Mouse (Mus musculus) lung, postnatal 0 days (tissue): ENCODE measurements around the gene Oprl1. TPM values are rescaled to one million over a fixed set of nuclear protein-coding genes. Genes with fewer than 3 reads are reported as not detected.

Experiments
- ATAC-seq: fragments of 200-750 bp; cut with Nextera tagmentation; 2 replicates; pipeline ENCODE4 v1.8.0; 2017; ENCODE audit warnings: moderate library complexity
- DNase-seq: peaks from one replicate; pipeline ENCODE4 v3.0.0-alpha.2; 2016; ENCODE audit warnings: low spot score
- H3K27ac ChIP-seq: fragments of 300-500 bp; sonication (generic); 2 replicates; pipeline ENCODE4 v1.5.1; 2014; ENCODE audit warnings: antibody characterized with exemption, mild to moderate bottlenecking, low read length, mixed read lengths
- H3K27me3 ChIP-seq: fragments of 300-500 bp; sonication (generic); replicated peaks from 2 replicates; pipeline ENCODE4 v1.6.1; 2014; ENCODE audit warnings: low read length, mixed read lengths; ENCODE audit not compliant: insufficient read depth
- H3K36me3 ChIP-seq: fragments of 300-500 bp; sonication (generic); 2 replicates; pipeline ENCODE4 v1.6.1; 2014; ENCODE audit warnings: low read length, mixed read lengths; ENCODE audit not compliant: insufficient read depth
- H3K4me1 ChIP-seq: fragments of 300-500 bp; sonication (generic); 2 replicates; pipeline ENCODE4 v1.6.1; 2014; ENCODE audit warnings: antibody characterized with exemption, low read depth, low read length, mixed read lengths; ENCODE audit not compliant: insufficient read depth
- H3K4me2 ChIP-seq: fragments of 300-500 bp; sonication (generic); replicated peaks from 2 replicates; pipeline ENCODE4 v1.6.1; 2014; ENCODE audit warnings: low read depth, mild to moderate bottlenecking, low read length, moderate library complexity, mixed read lengths
- H3K4me3 ChIP-seq: fragments of 300-500 bp; sonication (generic); 2 replicates; pipeline ENCODE4 v1.5.1; 2014; ENCODE audit warnings: low read depth, low read length
- H3K9ac ChIP-seq: fragments of 300-500 bp; sonication (generic); replicated peaks from 2 replicates; pipeline ENCODE4 v1.6.1; 2014; ENCODE audit warnings: low read depth, mild to moderate bottlenecking
- H3K9me3 ChIP-seq: fragments of 300-500 bp; sonication (generic); 2 replicates; pipeline ENCODE4 v1.6.1; 2016; ENCODE audit warnings: low read length, mixed read lengths
- CTCF ChIP-seq: IDR thresholded peaks from 2 replicates; pipeline ENCODE4 v1.5.1; 2016; ENCODE audit warnings: antibody characterized with exemption, mild to moderate bottlenecking
- EP300 ChIP-seq: IDR thresholded peaks from 2 replicates; pipeline ENCODE4 v1.6.1; 2016; ENCODE audit warnings: antibody characterized with exemption, mild to moderate bottlenecking, control low read depth
- WGBS: fragments of 180-500 bp; shearing (Covaris S2); extraction: QIAGEN DNeasy Blood & Tissue Kit; methylation state at CpG from one replicate; pipeline ENCODE4 v1.1.7; 2014; 5-methylcytosine and 5-hydroxymethylcytosine counted together
- polyA plus RNA-seq: library from polyadenylated mRNA; unstranded; fragments of >200 nt; fragmentation: Nextera tagmentation; extraction: Ambion mirVana; gene quantifications from 2 replicates; pipeline ENCODE4 v1.2.1, GENCODE M21; 2015

Oprl1 gene
- polyA plus RNA-seq, 1 experiment from 2014 or later: 0.20 TPM

DNA sequence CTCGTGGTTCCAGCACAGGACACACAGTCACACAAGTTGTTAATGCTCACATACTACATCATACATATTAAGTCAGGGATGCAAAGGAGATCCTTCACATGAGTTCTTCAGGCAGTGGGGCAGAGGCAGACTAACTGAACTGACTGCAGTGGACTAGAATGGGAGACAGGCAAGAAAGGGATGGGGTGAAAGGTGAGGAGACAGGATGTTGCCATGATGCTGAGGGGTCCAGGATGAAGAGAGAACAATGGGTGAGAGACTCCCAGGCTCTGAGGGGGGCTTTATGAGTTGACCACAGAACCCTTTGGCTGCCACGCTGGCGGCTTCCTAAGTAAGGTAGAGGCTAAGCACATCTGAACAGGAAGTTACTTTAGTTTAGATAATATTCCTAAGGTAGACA, 20.2 kb upstream of the Oprl1 start:
- H3K4me3 ChIP-seq: no peak overlapping the region
- no peaks in the 10 kb centered on the region for H3K9me3 ChIP-seq
- H3K36me3 ChIP-seq: no peaks in the 10 kb centered on the region
- no peak overlapping the region for H3K9ac ChIP-seq
- 84% methylated on average over 3 of the region's 3 CpGs for WGBS
- no peak overlapping the region for H3K4me2 ChIP-seq
- DNase-seq: no peak
- H3K27ac ChIP-seq: no peak overlapping the region
- no peaks in the 10 kb centered on the region for H3K27me3 ChIP-seq
- no peak for ATAC-seq
- TF ChIP-seq CTCF (no peak), EP300 (no peak)
- H3K4me1 ChIP-seq: peaks cover 6% of the 10 kb centered on the region; the same call in 1 of the 2 replicates

DNA sequence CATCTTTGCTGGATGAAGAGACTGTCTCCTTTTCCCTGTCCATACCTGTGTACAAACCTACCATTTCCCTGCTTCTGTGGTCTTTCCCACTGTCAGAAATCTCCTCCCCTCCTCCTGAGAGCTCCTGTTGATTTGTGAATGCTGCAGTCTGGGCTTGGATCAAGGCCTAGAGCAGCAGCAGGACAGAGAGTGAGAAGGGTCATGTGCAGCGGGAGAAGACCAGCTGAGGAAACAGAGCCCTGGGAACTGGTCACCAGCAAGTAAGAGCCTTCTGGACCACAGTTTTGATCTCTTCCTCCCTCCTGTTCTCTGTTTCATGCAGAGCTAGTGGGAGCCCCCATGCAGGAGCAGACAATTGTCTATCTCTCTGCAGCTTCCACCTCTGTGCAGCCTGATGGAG, 19.0 kb upstream of the Oprl1 start:
- peaks cover 6% of the 10 kb centered on the region; the same call in 1 of the 2 replicates for H3K4me1 ChIP-seq
- H3K9ac ChIP-seq: no peak overlapping the region
- no peaks in the 10 kb centered on the region for H3K36me3 ChIP-seq
- TF ChIP-seq CTCF (no peak), EP300 (no peak)
- no peaks in the 10 kb centered on the region for H3K9me3 ChIP-seq
- H3K4me3 ChIP-seq: no peak overlapping the region
- 59% methylated on average over 1 of the region's 1 CpGs for WGBS
- ATAC-seq (no peak), DNase-seq (no peak)
- H3K27me3 ChIP-seq: no peaks in the 10 kb centered on the region
- H3K27ac ChIP-seq: no peak overlapping the region
- H3K4me2 ChIP-seq: no peak overlapping the region

DNA sequence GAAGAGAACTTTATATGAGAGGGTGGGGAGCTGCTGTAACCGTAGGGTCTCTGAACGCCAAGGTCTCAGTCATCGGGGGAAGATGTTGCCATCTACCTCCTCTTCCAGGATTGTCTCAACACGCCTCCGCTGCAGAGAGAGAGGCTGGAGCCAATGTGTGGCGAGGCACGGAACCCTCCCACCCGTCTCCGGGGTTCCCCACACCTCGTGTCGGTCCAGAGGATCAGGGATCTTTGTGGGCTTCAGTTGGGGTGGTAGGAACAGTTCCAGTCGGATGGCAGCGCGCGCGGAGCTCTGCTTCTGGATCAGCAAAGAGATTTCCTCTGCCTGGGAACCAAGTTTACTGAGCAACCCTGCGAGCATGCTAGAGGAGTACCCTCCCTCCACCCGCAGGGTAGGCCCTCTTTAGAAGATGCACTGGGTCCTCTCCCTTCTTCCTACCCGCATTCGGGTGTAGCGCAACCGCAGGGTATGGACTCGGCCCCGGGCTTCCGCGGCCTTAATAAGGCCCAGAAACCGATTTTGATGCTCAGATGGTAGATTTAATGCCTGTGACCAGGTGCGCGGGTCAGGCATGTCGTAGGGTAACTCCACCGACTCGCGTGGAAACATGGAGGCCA, 17.9 kb upstream of the Oprl1 start:
- H3K4me2 ChIP-seq: no peak overlapping the region
- ATAC-seq (no peak), DNase-seq (no peak)
- 67% methylated on average over 33 of the region's 33 CpGs for WGBS
- no peaks in the 10 kb centered on the region for H3K36me3 ChIP-seq
- H3K4me3 ChIP-seq: no peak overlapping the region
- H3K27ac ChIP-seq: no peak overlapping the region
- no peaks in the 10 kb centered on the region for H3K9me3 ChIP-seq
- peaks cover 6% of the 10 kb centered on the region; the same call in 1 of the 2 replicates for H3K4me1 ChIP-seq
- no peaks in the 10 kb centered on the region for H3K27me3 ChIP-seq
- no peak for TF ChIP-seq EP300
- no peak for TF ChIP-seq CTCF
- no peak overlapping the region for H3K9ac ChIP-seq

DNA sequence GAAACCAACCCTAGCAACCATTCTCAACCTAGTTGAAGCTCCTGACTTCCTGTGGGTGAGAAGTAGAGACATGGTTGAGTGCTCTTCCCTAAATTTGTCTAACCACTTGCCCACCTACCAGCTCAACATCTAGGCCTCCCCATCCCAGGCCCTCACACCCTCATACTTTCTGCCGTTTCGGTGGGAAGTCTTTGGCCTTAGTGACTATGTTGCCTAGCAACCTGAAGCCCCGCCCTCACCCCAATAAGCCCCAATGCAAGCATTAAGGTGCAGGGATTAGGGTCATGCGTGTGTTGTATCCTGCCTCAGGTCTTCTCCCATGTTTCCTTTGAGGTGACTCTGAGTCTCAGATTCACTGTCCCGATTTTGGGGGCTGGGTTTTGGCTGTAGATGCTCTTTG, 16.6 kb upstream of the Oprl1 start, which contains the start of gene Lkaaear1:
Lkaaear1 (minus strand) TSS at position 202 of the 400 bp plus-strand sequence.
- H3K4me3 ChIP-seq: no peak within 1 kb of the TSS
- ATAC-seq: no peak
- no peaks in the 10 kb centered on the region for H3K36me3 ChIP-seq
- 50% methylated on average over 5 of the region's 5 CpGs for WGBS
- H3K9me3 ChIP-seq: no peaks in the 10 kb centered on the region
- H3K4me1 ChIP-seq: peaks cover under 1% of the 10 kb centered on the region; the same call in 1 of the 2 replicates
- TF ChIP-seq EP300 (no peak), CTCF (no peak)
- H3K27ac ChIP-seq: no peak within 1 kb of the TSS
- no peak for DNase-seq
- H3K27me3 ChIP-seq: no peaks in the 10 kb centered on the region
- H3K9ac ChIP-seq: no peak within 1 kb of the TSS
- no peak within 1 kb of the TSS for H3K4me2 ChIP-seq

DNA sequence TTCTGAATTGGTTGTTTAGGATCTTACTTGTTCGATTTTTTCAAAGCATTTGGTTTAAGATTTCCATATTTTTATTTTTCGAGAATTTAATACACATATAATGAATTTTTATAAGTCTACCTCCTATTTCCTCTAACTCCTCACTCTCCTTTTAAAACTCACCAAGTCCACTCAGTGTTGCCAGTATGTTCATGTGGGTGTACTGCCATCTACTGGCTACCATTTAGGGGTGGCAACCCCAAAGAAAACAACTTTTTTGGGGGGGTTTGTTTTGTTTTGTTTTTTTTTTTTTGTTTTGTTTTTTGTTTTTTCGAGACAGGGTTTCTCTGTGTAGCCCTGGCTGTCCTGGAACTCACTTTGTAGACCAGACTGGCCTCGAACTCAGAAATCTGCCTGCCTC, 8.1 kb upstream of the Oprl1 start:
- H3K4me2 ChIP-seq: no peak overlapping the region
- H3K9ac ChIP-seq: no peak overlapping the region
- no peaks in the 10 kb centered on the region for H3K27me3 ChIP-seq
- no peaks in the 10 kb centered on the region for H3K36me3 ChIP-seq
- no peak overlapping the region for H3K4me3 ChIP-seq
- H3K4me1 ChIP-seq: no peaks in the 10 kb centered on the region
- TF ChIP-seq EP300 (no peak), CTCF (peak; percentile 64)
- DNase-seq (peak; percentile 34), ATAC-seq (no peak)
- H3K9me3 ChIP-seq: no peaks in the 10 kb centered on the region
- WGBS: 47% methylated on average over 4 of the region's 4 CpGs
- no peak overlapping the region for H3K27ac ChIP-seq

DNA sequence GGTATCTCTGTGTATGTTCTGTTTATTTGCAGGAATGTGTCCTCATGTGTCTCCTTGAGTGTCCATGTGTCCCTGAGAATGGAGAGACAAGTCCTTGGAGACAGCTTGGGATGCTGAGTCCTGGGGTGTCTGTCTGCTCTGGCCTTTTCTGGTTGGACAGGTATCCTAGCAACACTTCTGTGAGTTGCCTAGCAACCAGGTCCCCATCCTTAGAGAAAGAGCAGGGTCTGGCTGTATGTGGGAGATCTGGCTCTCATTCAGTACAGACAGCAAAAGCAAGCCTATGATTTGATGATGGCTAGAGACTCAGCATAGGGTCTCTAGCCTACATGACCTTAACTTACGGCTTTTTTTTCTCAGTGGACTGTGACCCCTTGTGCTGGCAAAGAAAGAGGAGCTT, 1.1 kb upstream of the Oprl1 start:
- Histone ChIP-seq H3K4me3 (no peak overlapping the region), H3K9me3 (no peaks in the 10 kb centered on the region), H3K27me3 (no peaks in the 10 kb centered on the region), H3K4me1 (no peaks in the 10 kb centered on the region), H3K4me2 (no peak overlapping the region), H3K36me3 (no peaks in the 10 kb centered on the region), H3K9ac (no peak overlapping the region), H3K27ac (no peak overlapping the region)
- TF ChIP-seq CTCF (no peak), EP300 (no peak)
- WGBS: 96% methylated on average over 1 of the region's 1 CpGs
- no peak for ATAC-seq
- no peak for DNase-seq
